8 mouse cellular contexts compared by ENCODE assay signal in genomic region chr14:14863690-14864356, GRCm38 (mm10).
DNase-seq lines count a peak whose midpoint lies in the region; ATAC-seq lines count a peak whose summit lies in the region.

No protein-coding gene starts in this region.

- H3K4me2 ChIP-seq in hindbrain, embryonic 13.5 days: no peak overlapping the region

- no peak overlapping the region for H3K9ac ChIP-seq in hindbrain, embryonic 13.5 days

- ATAC-seq in hindbrain, embryonic 13.5 days (ENCODE audit: low FRiP score): peak; percentile 89

- H3K4me3 ChIP-seq in hindbrain, embryonic 13.5 days: no peak overlapping the region
- peak overlapping the region; percentile 72 for H3K4me3 ChIP-seq in megakaryocyte, embryonic 14.5 days (replicated peaks)

- no peaks in the 10 kb centered on the region for H3K4me1 ChIP-seq in hindbrain, embryonic 13.5 days (replicated peaks)
- H3K4me1 ChIP-seq in megakaryocyte, embryonic 14.5 days: peaks cover 31% of the 10 kb centered on the region

- H3K27ac ChIP-seq in hindbrain, embryonic 13.5 days: no peak overlapping the region

- no peaks in the 10 kb centered on the region for H3K9me3 ChIP-seq in hindbrain, embryonic 13.5 days
- H3K9me3 ChIP-seq in megakaryocyte, embryonic 14.5 days: no peaks in the 10 kb centered on the region

- no peaks in the 10 kb centered on the region for H3K27me3 ChIP-seq in hindbrain, embryonic 13.5 days
- peaks cover 2% of the 10 kb centered on the region for H3K27me3 ChIP-seq in megakaryocyte, embryonic 14.5 days (replicated peaks)

- DNase-seq in ZHBTc4 (ENCODE audit: low read depth, low spot score): peak; percentile 82
- DNase-seq in cerebellum, postnatal 14 days: peak; percentile 92 to 93
- peak; percentile 48 to 72 for DNase-seq in frontal cortex, postnatal 25 days (ENCODE audit: low spot score in 2 of 2)
- peak; percentile 89 to 92 for DNase-seq in layer of hippocampus, postnatal 10 days (ENCODE audit: low spot score in 2 of 2)
- DNase-seq in right cerebral cortex, adult 2 months (ENCODE audit: low spot score in 2 of 2): peak; percentile 80 to 87
- peak; percentile 63 for DNase-seq in yolk sac, embryonic 10.5 days (ENCODE audit: low spot score)

- WGBS in hindbrain, embryonic 13.5 days: 28% methylated on average over 7 of the region's 7 CpGs

- H3K36me3 ChIP-seq in hindbrain, embryonic 13.5 days: no peaks in the 10 kb centered on the region
- no peaks in the 10 kb centered on the region for H3K36me3 ChIP-seq in megakaryocyte, embryonic 14.5 days (replicated peaks; ENCODE audit: low read length)
